Mouse (Mus musculus) MEL (cell line): Measurements from ENCODE around the gene Dpf3. TPM values are rescaled to one million over a fixed set of nuclear protein-coding genes. Genes with fewer than 3 reads are reported as not detected.

Experiments
- DNase-seq: peaks from one replicate; pipeline ENCODE4 v3.0.0; 2011; ENCODE audit warnings: low read depth, low spot score
- H3K27ac ChIP-seq: 2 replicates; pipeline ENCODE4 v1.5.1; 2012; ENCODE audit warnings: low read depth, mild to moderate bottlenecking, control low read depth, low read length, moderate library complexity; ENCODE audit not compliant: control insufficient read depth
- H3K27me3 ChIP-seq, 2 experiments: fragments of 150-350 bp in 1 of 2; sonication (generic) in 1 of 2; 2 replicates each; pipeline ENCODE4 v1.6.1; 2012; ENCODE audit warnings: low read length in 2 of 2, mild to moderate bottlenecking in 2 of 2, improper control_type of control experiment in 1 of 2, moderate library complexity in 1 of 2; ENCODE audit not compliant: insufficient read depth in 2 of 2, control insufficient read depth in 1 of 2
- H3K36me3 ChIP-seq, 2 experiments: 2 replicates each; pipeline ENCODE4 v1.6.1; 2012 to 2014; ENCODE audit warnings: low read length in 2 of 2, improper control_type of control experiment in 1 of 2, inconsistent platforms in 1 of 2, mild to moderate bottlenecking in 1 of 2; ENCODE audit not compliant: insufficient read depth in 2 of 2, control insufficient read depth in 1 of 2
- H3K4me1 ChIP-seq, 2 experiments: fragments of 150-350 bp in 1 of 2; sonication (generic) in 1 of 2; 2 replicates each; pipeline ENCODE4 v1.6.1; 2012; ENCODE audit warnings: low read length in 2 of 2, improper control_type of control experiment in 1 of 2, mild to moderate bottlenecking in 1 of 2; ENCODE audit not compliant: insufficient read depth in 2 of 2, control insufficient read depth in 1 of 2
- H3K4me3 ChIP-seq, 2 experiments: fragments of 150-350 bp in 1 of 2; sonication (generic) in 1 of 2; 2 replicates each; pipeline ENCODE4 v1.5.1; 2012; ENCODE audit warnings: low read depth in 2 of 2, low read length in 2 of 2, mild to moderate bottlenecking in 2 of 2, moderate library complexity in 2 of 2, control low read depth in 1 of 2, improper control_type of control experiment in 1 of 2; ENCODE audit not compliant: control insufficient read depth in 1 of 2, insufficient read depth in 1 of 2
- H3K79me2 ChIP-seq: 2 replicates; pipeline ENCODE4 v1.6.1; 2012; ENCODE audit warnings: mild to moderate bottlenecking, low read length, moderate library complexity; ENCODE audit not compliant: control insufficient read depth, poor library complexity, insufficient read depth
- H3K9ac ChIP-seq: 2 replicates; pipeline ENCODE4 v1.6.1; 2012; ENCODE audit warnings: low read depth, mild to moderate bottlenecking, control low read depth, low read length, moderate library complexity; ENCODE audit not compliant: control insufficient read depth, poor library complexity, severe bottlenecking
- H3K9me3 ChIP-seq: fragments of 150-350 bp; sonication (generic); replicated peaks from 2 replicates; pipeline ENCODE4 v1.6.1; 2012; ENCODE audit warnings: mild to moderate bottlenecking, low read length, improper control_type of control experiment, moderate library complexity; ENCODE audit not compliant: insufficient read depth
- CHD1 ChIP-seq: IDR thresholded peaks from 2 replicates; pipeline ENCODE4 v1.6.1; 2012; ENCODE audit warnings: low read depth, mild to moderate bottlenecking, inconsistent platforms, low read length, improper control_type of control experiment
- CHD2 ChIP-seq: IDR thresholded peaks from 2 replicates; pipeline ENCODE4 v1.6.1; 2011; ENCODE audit warnings: low read length, improper control_type of control experiment
- E2F4 ChIP-seq: IDR thresholded peaks from 2 replicates; pipeline ENCODE4 v1.6.1; 2011; ENCODE audit warnings: low read depth, low read length, improper control_type of control experiment, borderline replicate concordance
- GATA1 ChIP-seq: IDR thresholded peaks from 2 replicates; pipeline ENCODE4 v1.6.1; 2011; ENCODE audit warnings: low read depth, low read length, improper control_type of control experiment
- HCFC1 ChIP-seq: IDR thresholded peaks from 2 replicates; pipeline ENCODE4 v1.6.1; 2012; ENCODE audit warnings: low read depth, mild to moderate bottlenecking, inconsistent platforms, low read length, improper control_type of control experiment, moderate library complexity
- MAX ChIP-seq: IDR thresholded peaks from 2 replicates; pipeline ENCODE4 v1.6.1; 2011; ENCODE audit warnings: low read length, improper control_type of control experiment
- MEF2A ChIP-seq: IDR thresholded peaks from 2 replicates; pipeline ENCODE4 v1.6.1; 2014; ENCODE audit warnings: low read depth, mild to moderate bottlenecking, inconsistent platforms, low read length, improper control_type of control experiment; ENCODE audit not compliant: poor library complexity, insufficient replicate concordance, severe bottlenecking; ENCODE audit errors: extremely low read depth
- MYC ChIP-seq: IDR thresholded peaks from 2 replicates; pipeline ENCODE4 v1.6.1; 2011; ENCODE audit warnings: low read depth, mild to moderate bottlenecking, low read length, improper control_type of control experiment, moderate library complexity
- NELFE ChIP-seq: IDR thresholded peaks from 2 replicates; pipeline ENCODE4 v1.6.1; 2011; ENCODE audit warnings: low read depth, low read length, improper control_type of control experiment
- NRF1 ChIP-seq: IDR thresholded peaks from 2 replicates; pipeline ENCODE4 v1.6.1; 2014; ENCODE audit warnings: low read depth, mild to moderate bottlenecking, inconsistent platforms, low read length, improper control_type of control experiment, moderate library complexity; ENCODE audit not compliant: poor library complexity, insufficient read depth, severe bottlenecking
- POLR2AphosphoS5 ChIP-seq: IDR thresholded peaks from 2 replicates; pipeline ENCODE4 v1.6.1; 2012; ENCODE audit warnings: low read depth, borderline replicate concordance, mild to moderate bottlenecking, inconsistent platforms, low read length, moderate library complexity, mixed read lengths
- RAD21 ChIP-seq: IDR thresholded peaks from 2 replicates; pipeline ENCODE4 v1.6.1; 2011; ENCODE audit warnings: mild to moderate bottlenecking, low read depth, low read length, improper control_type of control experiment
- TCF12 ChIP-seq: IDR thresholded peaks from 2 replicates; pipeline ENCODE4 v1.6.1; 2014; ENCODE audit warnings: low read depth, mild to moderate bottlenecking, inconsistent platforms, low read length, improper control_type of control experiment, moderate library complexity
- UBTF ChIP-seq: IDR thresholded peaks from 2 replicates; pipeline ENCODE4 v1.6.1; 2012; ENCODE audit warnings: low read depth, mild to moderate bottlenecking, inconsistent platforms, low read length, improper control_type of control experiment, moderate library complexity, borderline replicate concordance; ENCODE audit not compliant: insufficient read depth
- USF2 ChIP-seq, 2 experiments: IDR thresholded peaks; 2 replicates each; pipeline ENCODE4 v1.6.1; 2011 to 2012; ENCODE audit warnings: improper control_type of control experiment in 2 of 2, low read length in 2 of 2, borderline replicate concordance in 1 of 2, inconsistent platforms in 1 of 2, low read depth in 1 of 2, mild to moderate bottlenecking in 1 of 2; ENCODE audit not compliant: insufficient read depth in 1 of 2
- ZMIZ1 ChIP-seq: IDR thresholded peaks from 2 replicates; pipeline ENCODE4 v1.6.1; 2012; ENCODE audit warnings: low read depth, mild to moderate bottlenecking, inconsistent platforms, low read length, improper control_type of control experiment, moderate library complexity
- ZNF384 ChIP-seq: IDR thresholded peaks from 2 replicates; pipeline ENCODE4 v1.6.1; 2012; ENCODE audit warnings: low read depth, mild to moderate bottlenecking, inconsistent platforms, low read length, improper control_type of control experiment
- polyA plus RNA-seq, 2 experiments: library from polyadenylated mRNA; stranded (reverse) in 1 of 2; unstranded in 1 of 2; fragments of >175 nt in 1 of 2; fragments of >200 nt in 1 of 2; gene quantifications; 2 replicates each; pipeline versions ENCODE4 v1.2.1 to v1.2.4; 2012; ENCODE audit warnings: low replicate concordance in 2 of 2, low read depth in 1 of 2; ENCODE audit not compliant: insufficient read length in 2 of 2, insufficient read depth in 1 of 2, missing spikeins in 1 of 2
- total RNA-seq: library from RNA; depleted of rRNA; stranded (reverse); fragments of 300-350 nt; gene quantifications from 2 replicates; pipeline ENCODE4 v1.2.3, GENCODE M21; 2012

The Dpf3 gene
- total and polyA plus RNA-seq, 3 experiments, result 4.2 to 6.8 TPM; not detected in 1

- no peaks in the 10 kb centered on the region for H3K79me2 ChIP-seq
- H3K4me3 ChIP-seq, result no peak overlapping the region
- no peaks in the 10 kb centered on the region for H3K36me3 ChIP-seq
- TF ChIP-seq CHD1, result no peak
- TF ChIP-seq UBTF, result no peak
- TF ChIP-seq CHD2, result no peak
- no peak for TF ChIP-seq ZNF384
- no peak for TF ChIP-seq E2F4
- no peak for TF ChIP-seq USF2 (IDR thresholded peaks at IDR 0.05; ENCODE audit: borderline replicate concordance in 1 of 2, insufficient read depth in 1 of 2, low read depth in 1 of 2, low read length in 2 of 2)
- TF ChIP-seq RAD21, result no peak
- TF ChIP-seq TCF12, result no peak
- TF ChIP-seq NRF1, result no peak
- TF ChIP-seq NELFE, result no peak
- no peak for TF ChIP-seq HCFC1
- TF ChIP-seq GATA1, result no peak
- no peak for TF ChIP-seq POLR2AphosphoS5
- no peak for TF ChIP-seq MYC
- no peak for TF ChIP-seq MEF2A
- DNase-seq, result no peak
- no peak overlapping the region for H3K27ac ChIP-seq
- H3K9me3 ChIP-seq, result no peaks in the 10 kb centered on the region
- H3K27me3 ChIP-seq, result peaks cover 0 to 1% of the 10 kb centered on the region in 2 experiments; a peak in 1 of 4 replicates
- no peaks in the 10 kb centered on the region for H3K4me1 ChIP-seq
- no peak overlapping the region for H3K9ac ChIP-seq
Measured at GRCm38 (mm10) chr12:83211976-83212375, 275.5 kb downstream of the Dpf3 start.

DNA sequence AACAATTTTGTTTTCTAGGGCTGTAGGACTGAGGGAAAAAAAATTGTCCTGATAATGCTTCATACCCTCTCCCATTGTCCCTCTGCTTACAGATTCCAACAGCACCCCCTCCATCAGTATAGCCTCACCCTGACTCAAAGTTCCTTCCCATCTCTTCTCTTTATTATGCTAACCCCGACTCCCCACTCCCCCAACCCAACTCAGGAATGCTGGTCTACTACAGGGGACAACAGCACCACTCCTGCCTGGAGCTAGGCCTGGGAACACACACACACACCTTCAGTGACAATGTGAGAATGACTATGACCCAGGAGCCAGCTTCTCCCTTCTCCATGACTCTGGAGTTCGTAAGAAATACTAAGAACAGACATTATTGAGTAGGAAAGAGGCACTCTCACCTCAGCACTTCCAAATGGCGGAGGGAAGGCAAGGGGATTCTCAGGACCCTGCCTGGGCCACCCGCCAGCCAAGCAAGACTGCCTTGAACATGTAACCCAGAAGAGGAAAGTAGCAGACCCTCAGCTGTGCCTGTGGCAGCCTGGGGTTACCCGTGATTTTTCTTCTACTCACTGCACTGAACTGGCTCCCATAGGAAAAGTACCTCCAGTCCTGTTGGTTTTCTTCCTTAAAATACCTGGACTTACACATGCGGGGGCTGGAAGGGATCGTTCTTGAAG, 276.2 kb downstream of the Dpf3 start:
- no peak overlapping the region for H3K27ac ChIP-seq
- no peak for TF ChIP-seq MAX
- no peak for TF ChIP-seq ZMIZ1
- TF ChIP-seq TCF12, result no peak
- H3K4me3 ChIP-seq, result no peak overlapping the region
- H3K36me3 ChIP-seq, result no peaks in the 10 kb centered on the region
- H3K79me2 ChIP-seq, result no peaks in the 10 kb centered on the region
- H3K9me3 ChIP-seq, result no peaks in the 10 kb centered on the region
- H3K27me3 ChIP-seq, result peaks cover 0 to 3% of the 10 kb centered on the region in 2 experiments; a peak in 1 of 4 replicates
- no peak for DNase-seq
- H3K9ac ChIP-seq, result no peak overlapping the region
- H3K4me1 ChIP-seq, result no peaks in the 10 kb centered on the region
